Mouse (Mus musculus) bone marrow, adult 2 months (tissue): ENCODE measurements around the gene Ptpre. TPM values are rescaled to one million over a fixed set of nuclear protein-coding genes. Genes with fewer than 3 reads are reported as not detected.
"Not testable (repeated sequence)": the region's sequence is repeated elsewhere in the genome, so short reads cannot be mapped to it uniquely, and the experiment has no call there.

Source experiments
- H3K27ac ChIP-seq: fragments of 200-500 bp; 2 replicates; pipeline ENCODE4 v1.5.1; 2012; ENCODE audit warnings: low read depth, mild to moderate bottlenecking, control low read depth, inconsistent platforms, low read length; ENCODE audit not compliant: control insufficient read depth, poor library complexity, insufficient read depth
- H3K4me1 ChIP-seq: fragments of 200-500 bp; 2 replicates; pipeline ENCODE4 v1.6.1; 2011; ENCODE audit warnings: low read length; ENCODE audit not compliant: control insufficient read depth, insufficient read depth
- H3K4me3 ChIP-seq: fragments of 200-500 bp; replicated peaks from 2 replicates; pipeline ENCODE3; 2011; ENCODE audit warnings: mild to moderate bottlenecking, low read depth, low read length, control low read depth; ENCODE audit not compliant: control insufficient read depth
- CTCF ChIP-seq: fragments of 200-500 bp; IDR thresholded peaks from 2 replicates; pipeline ENCODE4 v1.5.1; 2011; ENCODE audit warnings: low read length, control low read depth; ENCODE audit not compliant: control insufficient read depth, insufficient read depth
- POLR2A ChIP-seq: fragments of 200-500 bp; IDR thresholded peaks from 2 replicates; pipeline ENCODE4 v1.6.1; 2011; ENCODE audit warnings: low read depth, mild to moderate bottlenecking, control low read depth, low read length, borderline replicate concordance; ENCODE audit not compliant: control insufficient read depth
- WGBS: fragments of 180-500 bp; shearing (Covaris S2); methylation state at CpG from one replicate; pipeline ENCODE4 v1.1.7; 2018; 5-methylcytosine and 5-hydroxymethylcytosine counted together
- polyA plus RNA-seq: library from polyadenylated mRNA; stranded (reverse); fragments of >200 nt; gene quantifications from 2 replicates; pipeline ENCODE4 v1.2.4, GENCODE M21; 2011; ENCODE audit warnings: low replicate concordance; ENCODE audit not compliant: missing spikeins, insufficient read depth, insufficient read length

Gene Ptpre
- polyA plus RNA-seq, 1 experiment = 27.7 TPM

GRCm38 (mm10) chr7:135684938-135685337 lies 147.7 kb downstream of the Ptpre start:
- TF ChIP-seq CTCF = no peak
- TF ChIP-seq POLR2A = no peak
- Histone ChIP-seq H3K4me3 (no peak overlapping the region), H3K4me1 (no peaks in the 10 kb centered on the region), H3K27ac (no peak overlapping the region)
- WGBS = 79% methylated on average over 7 of the region's 7 CpGs

GRCm38 (mm10) chr7:135689396-135689795 lies 152.1 kb downstream of the Ptpre start:
- no peak overlapping the region for H3K4me3 ChIP-seq
- H3K4me1 ChIP-seq = no peaks in the 10 kb centered on the region
- WGBS = 90% methylated on average over 7 of the region's 7 CpGs
- no peak overlapping the region for H3K27ac ChIP-seq
- TF ChIP-seq POLR2A (no peak), CTCF (no peak)

- Histone ChIP-seq H3K4me1 (no peaks in the 10 kb centered on the region), H3K27ac (no peak overlapping the region), H3K4me3 (no peak overlapping the region)
- TF ChIP-seq CTCF = no peak
- no peak for TF ChIP-seq POLR2A
- WGBS = 93% methylated on average over 5 of the region's 5 CpGs
Observed at GRCm38 (mm10) chr7:135691941-135692340, 154.7 kb downstream of the Ptpre start.

GRCm38 (mm10) chr7:135694130-135694529 lies 156.8 kb downstream of the Ptpre start:
- Histone ChIP-seq H3K4me3 (no peak overlapping the region), H3K4me1 (no peaks in the 10 kb centered on the region; the same call in 1 of the 2 replicates), H3K27ac (no peak overlapping the region)
- 74% methylated on average over 4 of the region's 4 CpGs for WGBS
- TF ChIP-seq CTCF = no peak
- TF ChIP-seq POLR2A = no peak

GRCm38 (mm10) chr7:135694796-135695195 lies 157.5 kb downstream of the Ptpre start:
- H3K4me1 ChIP-seq = no peaks in the 10 kb centered on the region; the same call in 1 of the 2 replicates
- H3K4me3 ChIP-seq = no peak overlapping the region

GRCm38 (mm10) chr7:135696127-135696526 lies 158.8 kb downstream of the Ptpre start:
- no peak overlapping the region for H3K4me3 ChIP-seq
- WGBS = 93% methylated on average over 4 of the region's 4 CpGs
- H3K4me1 ChIP-seq = no peaks in the 10 kb centered on the region; the same call in 1 of the 2 replicates
- no peak overlapping the region for H3K27ac ChIP-seq
- TF ChIP-seq CTCF = no peak
- no peak for TF ChIP-seq POLR2A

More at GRCm38 (mm10) chr7:135694796-135695195, 157.5 kb downstream of the Ptpre start:
- TF ChIP-seq POLR2A (no peak), CTCF (no peak)
- WGBS = 96% methylated on average over 5 of the region's 5 CpGs
- no peak overlapping the region for H3K27ac ChIP-seq

GRCm38 (mm10) chr7:135697021-135697740 lies 159.9 kb downstream of the Ptpre start:
- WGBS = 91% methylated on average over 5 of the region's 5 CpGs
- not testable (repeated sequence) for H3K4me1 ChIP-seq, H3K4me3 ChIP-seq, H3K27ac ChIP-seq

GRCm38 (mm10) chr7:135698362-135698761 lies 161.1 kb downstream of the Ptpre start:
- no peak overlapping the region for H3K27ac ChIP-seq
- 99% methylated on average over 2 of the region's 2 CpGs for WGBS

GRCm38 (mm10) chr7:135699351-135699750 lies 162.1 kb downstream of the Ptpre start:
- not testable (repeated sequence) for H3K4me1 ChIP-seq, H3K4me3 ChIP-seq, H3K27ac ChIP-seq
- WGBS = 74% methylated on average over 6 of the region's 6 CpGs

More at GRCm38 (mm10) chr7:135698362-135698761, 161.1 kb downstream of the Ptpre start:
- TF ChIP-seq POLR2A = no peak
- TF ChIP-seq CTCF = no peak
- H3K4me1 ChIP-seq = no peaks in the 10 kb centered on the region; the same call in 1 of the 2 replicates
- no peak overlapping the region for H3K4me3 ChIP-seq
